Mouse (Mus musculus): ENCODE results near the gene Myrfl. TPM values are rescaled to one million over a fixed set of nuclear protein-coding genes. Genes with fewer than 3 reads are reported as not detected.

The Myrfl gene
- polyA plus RNA-seq, 1 experiment from 2014 or later: not detected

DNA sequence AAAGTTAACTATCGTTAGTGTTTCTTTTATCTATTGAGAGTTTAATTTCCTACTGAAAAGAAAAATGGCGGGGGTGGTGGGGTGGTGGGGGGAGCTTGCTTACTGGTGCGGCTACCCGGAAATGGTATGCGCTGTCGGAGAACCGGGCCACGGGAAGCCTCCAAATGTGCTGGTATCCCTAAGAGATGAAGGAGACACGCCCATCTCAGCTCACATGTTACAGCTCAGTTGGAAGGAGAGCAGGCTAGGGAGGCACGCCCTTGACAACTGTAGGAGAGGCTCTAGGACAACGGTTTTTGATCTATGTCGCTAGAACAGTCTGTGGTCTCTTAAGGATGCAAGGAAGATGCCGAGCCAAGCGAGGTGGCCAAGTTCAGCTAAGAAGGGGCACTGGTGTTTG lies 119.9 kb downstream of the Myrfl start:
- Histone ChIP-seq H3K27ac (replicated peaks) (no peak overlapping the region), H3K4me2 (no peak overlapping the region), H3K9me3 (replicated peaks) (no peaks in the 10 kb centered on the region), H3K9ac (no peak overlapping the region), H3K36me3 (replicated peaks) (no peaks in the 10 kb centered on the region), H3K27me3 (no peaks in the 10 kb centered on the region), H3K4me1 (replicated peaks) (no peaks in the 10 kb centered on the region), H3K4me3 (replicated peaks) (no peak overlapping the region)
- ATAC-seq (ENCODE audit: insufficient read depth): no peak
- 65% methylated on average over 14 of the region's 14 CpGs for WGBS (ENCODE audit: insufficient replicate concordance)

DNA sequence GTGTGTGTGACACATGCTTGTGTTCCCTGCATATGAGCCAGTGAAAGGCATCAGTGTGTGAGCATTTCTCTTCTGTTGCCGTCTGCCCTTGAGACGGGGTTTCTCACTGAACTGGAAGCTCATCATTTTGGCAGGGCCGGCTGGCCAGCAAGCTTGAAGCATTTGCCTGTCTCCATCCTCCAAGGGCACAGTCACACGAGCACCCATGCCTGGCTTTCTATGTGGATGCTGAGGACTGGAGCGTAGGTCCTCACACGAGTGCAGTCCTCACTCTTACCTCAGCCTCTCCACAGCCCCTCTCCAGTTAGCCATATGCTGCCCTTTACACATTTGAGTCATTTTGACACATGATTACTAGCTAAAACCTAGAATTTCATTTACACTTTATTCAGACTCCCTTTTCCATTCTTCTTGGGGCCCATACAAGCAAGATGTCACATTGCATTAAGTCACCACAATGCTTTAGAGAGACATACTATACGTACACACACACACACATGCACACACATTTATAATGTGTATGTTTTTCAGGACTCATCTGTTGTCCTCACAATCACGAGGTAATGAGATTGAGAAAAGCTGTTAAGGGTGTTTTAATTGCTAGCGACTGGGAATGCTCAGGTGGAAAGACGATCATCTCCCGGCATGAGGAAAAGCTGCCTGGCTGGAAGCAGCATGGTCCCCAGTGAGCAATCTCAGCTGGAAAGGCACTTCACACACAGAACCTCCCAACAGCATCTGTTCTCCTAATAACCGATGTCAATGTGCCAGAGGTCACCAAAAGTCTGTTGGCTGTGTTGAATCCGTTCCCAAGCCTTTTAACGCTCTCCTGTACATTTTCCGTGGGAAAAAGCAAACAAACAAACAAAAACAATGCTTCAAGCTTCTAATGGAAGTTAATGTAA lies 122.6 kb downstream of the Myrfl start:
- Histone ChIP-seq H3K4me3 (replicated peaks) (no peak overlapping the region), H3K27me3 (no peaks in the 10 kb centered on the region), H3K9me3 (replicated peaks) (no peaks in the 10 kb centered on the region), H3K9ac (no peak overlapping the region), H3K27ac (replicated peaks) (no peak overlapping the region), H3K36me3 (replicated peaks) (no peaks in the 10 kb centered on the region), H3K4me1 (replicated peaks) (no peaks in the 10 kb centered on the region), H3K4me2 (no peak overlapping the region)
- ATAC-seq (ENCODE audit: insufficient read depth): no peak
- WGBS (ENCODE audit: insufficient replicate concordance): 67% methylated on average over 15 of the region's 15 CpGs

DNA sequence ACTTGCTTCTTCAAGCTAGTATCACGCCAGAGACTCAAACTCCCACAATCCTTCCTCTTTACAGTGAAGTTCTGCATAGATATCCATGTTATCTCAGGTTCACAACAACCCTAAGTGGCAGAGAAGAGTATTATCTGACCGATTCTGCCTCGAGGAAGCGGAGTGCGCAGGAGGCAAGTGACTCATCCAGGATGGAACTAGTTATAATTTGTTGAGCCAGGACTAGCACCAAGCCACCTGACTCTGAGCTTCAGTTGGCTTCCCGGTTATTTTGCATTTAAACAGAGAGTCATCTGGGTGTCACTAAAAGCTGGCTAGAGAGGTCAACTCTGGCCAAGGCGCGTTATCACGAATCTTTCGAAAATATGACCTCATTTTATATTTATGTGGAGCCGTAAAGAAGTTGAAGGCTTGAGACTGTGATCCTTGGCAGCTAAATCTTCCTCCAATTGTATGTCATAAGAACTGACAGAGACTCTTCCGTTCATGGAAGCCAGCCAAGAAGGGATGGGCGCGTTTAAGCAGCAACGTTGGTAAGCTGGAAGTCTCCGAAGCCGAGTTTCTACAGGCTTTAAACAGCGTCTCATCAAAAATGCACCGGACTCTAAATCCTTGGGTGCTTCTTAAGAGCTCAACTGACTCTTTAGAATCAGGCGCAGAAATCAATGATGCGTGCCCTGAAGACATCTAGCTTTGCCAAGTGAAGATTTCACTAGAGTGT lies 125.3 kb downstream of the Myrfl start:
- no peaks in the 10 kb centered on the region for H3K4me1 ChIP-seq (replicated peaks)
- H3K27me3 ChIP-seq: no peaks in the 10 kb centered on the region
- no peak for ATAC-seq (ENCODE audit: insufficient read depth)
- no peaks in the 10 kb centered on the region for H3K36me3 ChIP-seq (replicated peaks)
- H3K9me3 ChIP-seq (replicated peaks): no peaks in the 10 kb centered on the region
- H3K9ac ChIP-seq: no peak overlapping the region
- WGBS (ENCODE audit: insufficient replicate concordance): 64% methylated on average over 21 of the region's 21 CpGs
- H3K4me2 ChIP-seq: no peak overlapping the region
- no peak overlapping the region for H3K27ac ChIP-seq (replicated peaks)
- no peak overlapping the region for H3K4me3 ChIP-seq (replicated peaks)

DNA sequence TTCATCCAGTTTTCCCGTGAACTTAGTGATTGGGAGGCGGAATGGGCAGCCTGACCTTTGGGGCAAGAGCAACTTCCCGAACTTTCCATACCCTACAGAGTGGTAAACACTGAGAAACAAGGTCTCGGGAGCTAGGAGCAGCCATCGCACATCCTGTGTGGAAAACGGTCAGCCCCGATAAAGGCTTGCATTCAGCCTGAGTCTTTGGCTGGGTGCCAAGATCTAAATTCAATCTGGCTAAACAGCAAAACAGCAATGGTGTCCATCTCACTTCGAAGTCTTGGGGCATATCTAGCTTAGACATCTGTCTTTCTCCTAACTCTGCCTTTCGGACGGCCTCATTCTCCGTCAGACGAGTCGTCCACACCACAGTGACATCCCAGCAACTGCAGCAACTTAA lies 128.1 kb downstream of the Myrfl start:
- ATAC-seq (ENCODE audit: insufficient read depth): no peak
- Histone ChIP-seq H3K27me3 (no peaks in the 10 kb centered on the region), H3K9me3 (replicated peaks) (no peaks in the 10 kb centered on the region), H3K4me2 (no peak overlapping the region), H3K27ac (replicated peaks) (no peak overlapping the region), H3K36me3 (replicated peaks) (no peaks in the 10 kb centered on the region), H3K9ac (no peak overlapping the region), H3K4me3 (replicated peaks) (no peak overlapping the region), H3K4me1 (replicated peaks) (no peaks in the 10 kb centered on the region)
- 46% methylated on average over 13 of the region's 13 CpGs for WGBS (ENCODE audit: insufficient replicate concordance)

DNA sequence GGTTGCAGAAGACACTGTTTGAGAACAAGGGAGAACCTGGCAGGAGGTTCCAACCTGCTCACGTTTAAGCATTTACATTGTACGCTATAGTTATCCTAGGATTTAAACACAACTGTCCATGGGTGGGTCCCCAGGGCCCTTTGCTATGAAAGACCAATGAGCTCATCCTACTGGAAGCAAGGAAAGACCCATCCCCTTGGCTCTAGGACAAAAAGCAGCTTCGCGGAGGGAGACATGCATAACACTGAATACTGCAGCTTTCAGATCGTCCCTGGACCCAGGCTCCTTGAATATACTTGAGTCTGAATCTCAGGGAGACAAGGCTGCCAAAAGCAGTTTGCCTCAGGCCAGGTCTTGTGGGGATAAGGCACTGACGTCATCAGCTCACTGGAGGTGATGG lies 130.2 kb downstream of the Myrfl start:
- ATAC-seq (ENCODE audit: insufficient read depth): no peak
- no peaks in the 10 kb centered on the region for H3K9me3 ChIP-seq (replicated peaks)
- H3K9ac ChIP-seq: no peak overlapping the region
- WGBS (ENCODE audit: insufficient replicate concordance): 70% methylated on average over 6 of the region's 6 CpGs
- H3K4me3 ChIP-seq (replicated peaks): no peak overlapping the region
- H3K4me2 ChIP-seq: no peak overlapping the region
- no peak overlapping the region for H3K27ac ChIP-seq (replicated peaks)
- H3K36me3 ChIP-seq (replicated peaks): no peaks in the 10 kb centered on the region
- H3K4me1 ChIP-seq (replicated peaks): no peaks in the 10 kb centered on the region
- no peaks in the 10 kb centered on the region for H3K27me3 ChIP-seq

DNA sequence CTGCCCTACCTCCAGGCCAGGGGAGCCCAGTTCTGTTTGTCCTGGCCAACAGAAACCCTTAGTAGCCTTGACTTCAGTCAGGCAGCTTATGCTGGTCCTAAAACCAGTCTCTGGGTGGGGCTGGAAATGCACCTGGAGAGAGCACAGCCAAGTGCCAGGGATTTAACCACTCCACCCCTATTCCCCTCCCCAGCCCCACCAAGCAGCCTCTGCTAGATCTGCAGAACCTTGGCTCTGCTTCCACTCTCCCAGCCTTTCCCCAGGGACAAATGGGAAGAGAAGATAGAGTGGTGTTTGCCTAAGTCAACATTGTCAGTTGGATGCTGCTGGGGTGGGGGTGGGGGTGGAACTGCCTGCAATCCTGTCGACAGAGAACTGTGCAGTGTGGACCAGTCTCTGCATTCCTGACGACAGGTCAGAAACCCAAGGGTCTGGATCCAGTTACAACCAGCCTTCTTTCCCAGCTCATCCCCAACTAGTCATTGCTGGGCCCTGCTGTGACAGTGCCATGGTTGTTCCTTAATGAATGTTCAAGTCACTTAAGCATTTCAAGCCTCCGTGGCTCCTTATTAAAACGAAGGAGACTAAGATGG lies 135.1 kb downstream of the Myrfl start:
- Histone ChIP-seq H3K27me3 (no peaks in the 10 kb centered on the region), H3K4me2 (no peak overlapping the region), H3K9ac (no peak overlapping the region), H3K4me1 (replicated peaks) (no peaks in the 10 kb centered on the region), H3K9me3 (replicated peaks) (no peaks in the 10 kb centered on the region), H3K36me3 (replicated peaks) (no peaks in the 10 kb centered on the region), H3K4me3 (replicated peaks) (no peak overlapping the region), H3K27ac (replicated peaks) (no peak overlapping the region)
- WGBS (ENCODE audit: insufficient replicate concordance): 46% methylated on average over 4 of the region's 4 CpGs
- no peak for ATAC-seq (ENCODE audit: insufficient read depth)

DNA sequence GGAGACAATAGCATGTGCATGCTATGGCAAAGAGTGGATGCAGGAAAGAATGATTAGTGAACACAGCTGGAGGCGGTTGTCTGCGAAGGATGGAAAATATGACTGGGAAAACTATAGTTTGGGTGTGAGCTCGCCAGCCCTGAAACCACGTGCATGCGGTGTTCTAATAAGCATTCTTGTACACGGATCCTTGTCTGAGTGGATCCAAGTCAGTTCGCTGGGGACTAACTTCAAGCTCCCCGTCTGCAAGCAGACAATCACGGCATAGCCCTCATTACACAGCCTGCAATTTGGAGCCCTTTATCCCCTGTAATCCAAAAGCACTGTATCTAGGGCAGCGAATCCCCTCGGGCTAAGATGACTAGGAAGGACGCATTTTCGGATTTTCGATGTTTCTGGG lies 136.2 kb downstream of the Myrfl start:
- ATAC-seq (ENCODE audit: insufficient read depth): no peak
- Histone ChIP-seq H3K4me3 (replicated peaks) (no peak overlapping the region), H3K36me3 (replicated peaks) (no peaks in the 10 kb centered on the region), H3K9ac (no peak overlapping the region), H3K27me3 (no peaks in the 10 kb centered on the region), H3K9me3 (replicated peaks) (no peaks in the 10 kb centered on the region), H3K4me2 (no peak overlapping the region), H3K27ac (replicated peaks) (no peak overlapping the region), H3K4me1 (replicated peaks) (no peaks in the 10 kb centered on the region)
- WGBS (ENCODE audit: insufficient replicate concordance): 77% methylated on average over 14 of the region's 14 CpGs

DNA sequence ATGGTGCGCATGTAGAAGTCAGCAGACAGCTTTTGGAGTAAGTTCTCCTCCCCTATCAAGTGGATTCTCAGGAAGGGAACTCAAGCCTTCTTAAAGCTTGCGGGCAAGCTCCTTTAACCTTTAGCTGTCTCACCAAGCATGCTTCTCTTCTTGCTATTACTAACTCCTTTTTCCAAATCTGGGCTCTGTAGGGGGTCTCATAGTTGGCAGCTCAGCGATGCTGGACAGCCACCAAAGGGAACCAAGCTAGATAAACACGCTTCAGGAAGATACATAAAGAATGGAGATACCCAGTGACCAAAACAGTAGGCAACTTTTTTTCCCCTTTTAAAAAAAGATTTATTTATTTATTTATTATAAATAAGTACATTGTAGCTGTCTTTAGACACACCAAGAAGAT lies 136.9 kb downstream of the Myrfl start:
- H3K4me2 ChIP-seq: no peak overlapping the region
- H3K27me3 ChIP-seq: no peaks in the 10 kb centered on the region
- H3K4me3 ChIP-seq (replicated peaks): no peak overlapping the region
- no peaks in the 10 kb centered on the region for H3K9me3 ChIP-seq (replicated peaks)
- no peak overlapping the region for H3K9ac ChIP-seq
- no peak for ATAC-seq (ENCODE audit: insufficient read depth)
- no peaks in the 10 kb centered on the region for H3K4me1 ChIP-seq (replicated peaks)
- no peak overlapping the region for H3K27ac ChIP-seq (replicated peaks)
- H3K36me3 ChIP-seq (replicated peaks): no peaks in the 10 kb centered on the region
- 63% methylated on average over 4 of the region's 4 CpGs for WGBS (ENCODE audit: insufficient replicate concordance)

DNA sequence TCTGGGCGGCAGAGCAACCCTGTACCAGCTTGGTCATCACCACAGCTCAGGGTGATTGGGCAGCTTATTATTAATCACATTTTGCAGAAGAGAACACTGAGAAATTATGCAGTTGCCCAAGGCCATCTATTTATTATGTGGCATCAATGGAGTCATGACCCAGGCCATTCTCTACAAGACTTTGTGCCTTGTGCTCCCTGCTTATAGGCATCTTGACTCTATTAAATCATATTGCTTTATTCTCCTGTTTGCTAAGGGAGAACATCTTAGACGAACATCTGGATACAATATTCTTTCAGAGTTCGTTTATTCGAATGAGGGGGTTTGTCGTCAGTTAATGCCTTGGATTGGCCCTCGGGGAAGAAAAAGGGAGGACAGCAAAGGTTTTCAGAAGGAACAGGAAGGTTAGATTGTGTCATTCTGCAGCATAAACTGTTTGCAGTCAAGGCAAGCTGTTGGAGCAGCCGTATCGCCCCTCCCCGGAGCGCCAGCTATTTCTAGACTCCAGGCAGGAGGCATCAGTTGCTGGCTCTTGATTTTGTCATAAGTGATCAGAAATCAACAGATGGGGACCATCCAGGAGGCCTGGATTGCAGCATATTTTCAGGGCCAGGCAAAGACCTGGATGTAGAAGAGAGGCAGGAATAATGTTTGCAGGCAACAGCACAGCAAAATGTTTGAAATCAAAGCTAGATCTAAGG lies 140.7 kb downstream of the Myrfl start:
- Histone ChIP-seq H3K36me3 (replicated peaks) (no peaks in the 10 kb centered on the region), H3K9me3 (replicated peaks) (no peaks in the 10 kb centered on the region), H3K4me2 (no peak overlapping the region), H3K4me3 (replicated peaks) (no peak overlapping the region), H3K27me3 (no peaks in the 10 kb centered on the region), H3K27ac (replicated peaks) (no peak overlapping the region), H3K4me1 (replicated peaks) (no peaks in the 10 kb centered on the region), H3K9ac (no peak overlapping the region)
- WGBS (ENCODE audit: insufficient replicate concordance): 68% methylated on average over 10 of the region's 10 CpGs
- no peak for ATAC-seq (ENCODE audit: insufficient read depth)

DNA sequence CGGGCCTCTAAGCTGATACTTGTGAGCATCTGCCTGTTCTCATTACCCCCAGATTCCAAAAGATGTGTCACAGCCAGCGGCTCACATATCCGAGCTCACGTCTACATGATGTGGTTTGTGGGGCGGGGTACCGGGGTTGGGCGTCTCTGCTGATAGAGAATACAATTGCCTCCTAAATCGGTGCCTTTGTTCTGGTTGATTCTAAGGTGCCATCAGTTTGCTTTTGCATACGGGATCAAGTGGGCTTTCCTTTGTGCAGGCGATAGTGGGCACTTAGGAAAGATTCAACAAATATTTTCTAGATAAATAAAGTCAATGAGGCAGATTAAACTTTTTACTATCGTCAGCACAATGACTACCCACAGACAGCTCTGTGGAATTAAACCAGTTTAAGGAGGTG lies 141.8 kb downstream of the Myrfl start:
- no peak for ATAC-seq (ENCODE audit: insufficient read depth)
- no peak overlapping the region for H3K9ac ChIP-seq
- H3K4me3 ChIP-seq (replicated peaks): no peak overlapping the region
- WGBS (ENCODE audit: insufficient replicate concordance): 74% methylated on average over 11 of the region's 11 CpGs
- H3K27me3 ChIP-seq: no peaks in the 10 kb centered on the region
- no peaks in the 10 kb centered on the region for H3K4me1 ChIP-seq (replicated peaks)
- no peak overlapping the region for H3K27ac ChIP-seq (replicated peaks)
- H3K4me2 ChIP-seq: no peak overlapping the region
- H3K9me3 ChIP-seq (replicated peaks): no peaks in the 10 kb centered on the region
- H3K36me3 ChIP-seq (replicated peaks): no peaks in the 10 kb centered on the region

DNA sequence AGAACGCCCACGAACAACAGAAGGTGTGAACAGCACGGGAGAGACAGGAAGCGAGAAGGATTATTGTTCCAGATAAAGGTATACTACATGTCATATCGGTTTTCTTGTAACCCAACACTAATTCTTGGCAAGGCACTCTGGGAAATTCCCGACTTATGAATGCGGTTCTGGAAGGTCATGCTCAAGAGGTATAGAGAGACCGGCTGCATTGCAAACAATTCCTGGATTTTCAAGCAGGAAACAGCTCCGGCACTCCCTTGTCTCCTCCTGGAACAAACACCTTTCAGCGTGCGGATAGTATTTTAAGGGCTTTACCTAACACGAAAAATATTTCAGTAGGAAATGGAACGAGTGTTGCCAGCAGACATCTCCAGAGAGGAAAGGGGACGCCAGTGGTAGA lies 145.8 kb downstream of the Myrfl start:
- Histone ChIP-seq H3K4me2 (no peak overlapping the region), H3K9ac (no peak overlapping the region), H3K36me3 (replicated peaks) (no peaks in the 10 kb centered on the region), H3K27me3 (no peaks in the 10 kb centered on the region), H3K9me3 (replicated peaks) (no peaks in the 10 kb centered on the region), H3K4me3 (replicated peaks) (no peak overlapping the region), H3K27ac (replicated peaks) (no peak overlapping the region), H3K4me1 (replicated peaks) (no peaks in the 10 kb centered on the region)
- WGBS (ENCODE audit: insufficient replicate concordance): 47% methylated on average over 14 of the region's 14 CpGs
- no peak for ATAC-seq (ENCODE audit: insufficient read depth)
